Mouse (Mus musculus) testis, postnatal 10 days (tissue): ENCODE data around the gene Serhl.
"Not testable (repeated sequence)": the region's sequence is repeated elsewhere in the genome, so short reads cannot be mapped to it uniquely, and the experiment has no call there.

Experiments
- DNase-seq: peaks from one replicate; pipeline ENCODE4 v3.0.0; 2021; ENCODE audit warnings: low spot score

Gene Serhl

DNA sequence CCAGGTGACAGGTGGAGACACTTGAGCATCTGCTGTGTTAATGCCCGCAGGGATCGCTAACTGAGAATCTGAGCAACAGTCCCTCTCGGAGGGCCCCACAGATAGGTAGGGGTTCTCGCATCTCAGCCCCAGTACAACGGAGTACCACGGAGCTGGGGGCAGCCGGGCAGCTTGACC, at the start of gene Serhl:
Gene Serhl, plus strand, starts transcription at position 78 of the 177 bp plus-strand sequence.
- DNase-seq = no peak

DNA sequence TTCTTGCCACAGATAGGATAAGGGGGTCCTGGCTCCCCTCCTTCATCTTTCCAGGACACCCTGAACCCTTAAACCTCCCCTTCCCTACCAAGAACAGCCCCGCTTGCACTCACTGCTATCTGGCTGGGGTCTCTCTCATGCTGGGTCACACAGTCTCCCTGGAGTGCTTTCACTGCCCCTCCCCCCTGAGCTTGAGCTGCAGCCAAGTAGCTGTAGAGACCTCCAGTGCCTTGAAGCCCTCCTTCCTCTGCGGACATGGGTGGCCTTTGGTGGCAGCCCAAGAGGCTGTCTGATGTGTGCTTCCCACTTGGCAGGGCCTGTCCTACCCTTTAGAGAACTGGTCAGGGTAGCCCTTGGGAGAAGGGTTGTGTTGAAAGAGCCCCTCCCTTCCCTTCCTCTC, 49.1 kb upstream of the Serhl start:
- no peak for DNase-seq

DNA sequence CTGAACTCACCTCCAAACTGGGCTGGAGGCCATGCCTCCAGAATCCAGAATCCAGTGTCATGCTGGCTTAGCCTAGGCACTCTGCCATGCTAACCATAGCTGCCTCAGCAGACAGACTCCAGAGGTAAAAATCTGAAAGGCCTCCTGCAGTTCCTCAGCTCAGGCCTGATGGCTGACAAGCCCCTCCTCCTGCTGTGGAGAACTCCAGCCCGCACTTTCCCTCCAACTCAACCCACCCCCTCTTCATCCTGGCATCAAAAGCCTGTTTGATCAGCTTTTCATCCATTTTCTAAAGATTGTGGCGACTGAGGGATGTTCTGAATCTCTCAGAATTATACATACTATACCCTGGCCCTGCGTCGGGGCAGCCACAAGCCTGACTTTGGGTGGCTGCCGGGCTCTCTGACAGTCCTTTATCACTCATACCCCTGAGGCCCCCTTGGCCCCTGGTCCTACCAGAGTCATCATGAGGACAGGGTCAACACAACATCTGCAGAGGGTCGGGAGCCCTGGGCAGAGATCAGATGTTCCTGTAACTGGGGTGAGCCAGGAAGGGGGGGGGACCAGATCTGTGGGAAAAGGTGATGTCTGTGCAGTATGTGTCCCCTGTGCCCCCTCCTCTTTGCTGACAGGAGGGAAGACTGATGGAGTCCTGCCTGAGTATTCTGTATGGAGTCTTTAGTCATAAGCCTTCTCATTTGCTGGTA, 46.5 kb upstream of the Serhl start:
- no peak for DNase-seq

DNA sequence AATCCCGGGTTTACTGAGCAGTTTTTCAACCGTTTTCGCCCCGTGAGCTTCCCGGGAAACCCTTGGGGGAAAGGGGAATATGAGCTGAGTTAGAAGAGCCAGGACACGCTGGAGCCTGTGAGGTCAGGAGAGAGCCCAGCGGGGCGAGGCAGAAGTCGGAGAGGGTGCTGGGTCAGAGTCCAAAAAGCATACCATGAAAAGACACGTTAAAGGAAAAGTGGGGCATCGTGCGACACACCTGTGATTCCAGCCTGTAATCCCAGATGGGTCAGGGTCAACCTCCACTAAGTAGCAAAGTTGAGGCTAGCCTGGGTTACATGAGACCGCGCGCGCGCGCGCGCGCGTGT, 46.0 kb upstream of the Serhl start:
- no peak for DNase-seq

DNA sequence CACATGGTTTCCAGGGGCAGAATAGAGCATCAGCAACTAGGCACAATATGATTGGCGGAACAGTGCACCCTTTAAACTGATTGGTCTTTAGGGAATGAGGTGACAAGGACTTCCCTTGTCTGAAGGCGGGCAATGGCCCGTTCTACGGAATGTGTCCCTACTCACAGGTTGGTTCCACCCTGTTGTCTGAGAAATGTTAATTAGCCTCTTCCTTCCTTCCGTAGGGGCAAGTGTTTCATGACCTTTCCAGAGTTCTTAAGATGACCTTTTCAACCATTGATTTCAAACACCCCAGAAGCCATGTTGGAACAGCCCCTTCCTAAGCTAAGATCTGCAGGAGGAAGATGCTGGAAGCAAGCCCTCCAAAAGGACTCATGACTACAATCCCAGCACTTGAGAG, 43.7 kb upstream of the Serhl start:
- not testable (repeated sequence) for DNase-seq

DNA sequence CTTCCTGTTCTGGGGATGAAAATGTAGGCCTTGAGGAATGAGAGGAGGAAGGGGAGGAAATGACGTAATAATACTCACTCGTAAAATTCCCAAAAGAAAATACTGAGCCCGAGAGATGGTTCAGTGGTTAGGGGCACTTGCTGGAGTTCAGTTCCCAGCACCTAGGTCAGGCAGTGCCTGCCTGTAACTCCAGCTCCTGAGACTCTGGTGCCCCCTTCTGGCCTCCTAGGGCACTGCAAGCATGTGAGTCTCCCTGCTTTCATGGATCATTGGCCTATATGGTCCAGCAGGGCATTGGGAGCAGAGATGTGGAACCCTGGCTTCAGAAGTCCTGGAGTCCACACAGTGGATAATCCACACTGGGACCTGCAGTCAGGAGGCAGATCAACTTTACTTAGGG, 43.0 kb upstream of the Serhl start:
- DNase-seq = no peak

DNA sequence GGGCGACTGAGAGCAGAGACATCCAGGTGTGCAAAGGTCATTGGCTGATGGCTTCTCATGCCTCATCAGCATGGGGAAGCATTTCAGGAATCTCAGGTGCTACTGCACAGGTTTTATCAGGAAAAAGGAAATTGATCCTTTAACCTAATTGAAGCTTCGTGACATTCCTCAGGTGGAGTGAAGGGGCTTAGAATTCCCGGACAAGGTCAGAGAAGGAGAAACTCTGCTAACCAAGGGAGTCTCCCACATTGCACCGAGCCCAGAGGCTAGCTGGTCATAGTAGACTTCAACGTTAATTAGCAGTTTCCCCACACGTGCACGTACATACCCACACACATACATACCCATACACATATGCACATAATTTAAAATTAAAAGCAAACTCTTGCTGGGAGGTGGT, 42.6 kb upstream of the Serhl start:
- no peak for DNase-seq

DNA sequence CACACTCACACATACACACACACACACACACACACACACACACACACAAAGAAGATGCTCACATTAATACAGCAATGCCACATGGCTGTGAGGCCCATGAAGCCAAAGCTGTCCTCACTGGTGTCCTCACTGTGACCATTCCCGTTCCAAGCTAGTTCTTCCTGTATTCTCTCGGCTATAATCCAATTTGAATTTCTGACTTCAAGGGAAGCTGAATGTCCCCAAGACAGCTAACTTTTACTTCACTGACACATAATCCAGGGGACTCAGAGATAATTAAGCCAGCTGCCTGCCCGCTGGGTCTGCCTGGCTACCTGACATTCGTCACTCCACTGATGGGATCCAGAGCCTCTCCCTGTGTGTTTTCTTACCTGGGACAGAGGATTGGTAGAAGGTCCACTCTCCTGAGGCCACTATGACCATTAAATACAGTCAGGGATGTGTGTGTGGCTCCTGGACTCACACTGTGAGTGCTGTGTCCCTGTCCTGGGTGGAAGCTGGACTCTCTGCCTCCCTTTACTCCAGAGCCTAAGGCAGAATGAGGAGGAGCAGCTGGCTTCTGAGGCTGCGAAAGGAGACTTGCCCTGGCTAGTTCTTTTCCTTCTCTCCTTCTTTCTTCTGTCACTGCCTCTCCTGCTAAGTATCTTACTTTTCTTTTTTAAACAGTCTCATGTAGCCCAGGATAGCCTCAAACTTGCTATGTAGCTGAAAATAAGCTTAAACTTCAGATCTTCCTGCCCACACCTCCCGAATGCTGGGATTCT, 36.8 kb upstream of the Serhl start:
- DNase-seq = no peak

DNA sequence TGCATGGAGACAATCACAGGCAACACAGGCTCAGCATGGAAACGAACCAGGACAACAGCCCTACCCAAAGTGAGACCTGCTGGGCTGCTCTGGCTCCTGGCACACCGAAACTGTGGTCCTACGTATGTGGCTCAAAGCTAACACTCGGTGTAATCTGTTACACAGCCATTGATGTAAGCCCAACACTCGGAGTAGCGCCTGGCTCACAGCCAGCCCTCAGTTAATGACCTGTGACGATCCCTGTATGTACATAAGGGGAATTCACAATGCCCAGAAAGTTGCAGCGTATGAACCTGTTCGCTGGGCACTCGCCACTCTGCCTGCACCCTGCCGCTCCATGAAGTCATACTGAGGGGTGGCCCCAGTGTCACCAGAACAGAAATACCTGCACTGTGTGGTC, 36.0 kb upstream of the Serhl start:
- DNase-seq = no peak

DNA sequence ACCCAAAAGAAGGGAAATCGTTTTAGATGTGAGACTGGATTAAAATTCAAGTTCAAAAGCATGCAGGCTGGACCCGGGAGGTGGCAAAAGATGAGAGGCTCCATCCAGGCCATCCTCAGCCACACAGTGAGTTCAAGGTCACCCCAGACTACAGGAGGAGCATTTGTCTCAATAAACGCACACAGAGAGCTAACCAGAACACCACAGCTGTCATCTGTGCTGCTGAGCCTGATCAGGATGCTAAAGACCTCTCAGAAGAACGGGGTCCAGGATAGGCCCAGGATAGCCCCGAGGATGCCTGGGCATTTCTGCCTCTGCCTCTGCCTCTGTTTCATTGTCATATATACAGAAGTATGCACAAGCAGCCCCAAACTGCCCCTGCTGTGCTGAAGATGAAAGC, 33.7 kb upstream of the Serhl start:
- DNase-seq = no peak

DNA sequence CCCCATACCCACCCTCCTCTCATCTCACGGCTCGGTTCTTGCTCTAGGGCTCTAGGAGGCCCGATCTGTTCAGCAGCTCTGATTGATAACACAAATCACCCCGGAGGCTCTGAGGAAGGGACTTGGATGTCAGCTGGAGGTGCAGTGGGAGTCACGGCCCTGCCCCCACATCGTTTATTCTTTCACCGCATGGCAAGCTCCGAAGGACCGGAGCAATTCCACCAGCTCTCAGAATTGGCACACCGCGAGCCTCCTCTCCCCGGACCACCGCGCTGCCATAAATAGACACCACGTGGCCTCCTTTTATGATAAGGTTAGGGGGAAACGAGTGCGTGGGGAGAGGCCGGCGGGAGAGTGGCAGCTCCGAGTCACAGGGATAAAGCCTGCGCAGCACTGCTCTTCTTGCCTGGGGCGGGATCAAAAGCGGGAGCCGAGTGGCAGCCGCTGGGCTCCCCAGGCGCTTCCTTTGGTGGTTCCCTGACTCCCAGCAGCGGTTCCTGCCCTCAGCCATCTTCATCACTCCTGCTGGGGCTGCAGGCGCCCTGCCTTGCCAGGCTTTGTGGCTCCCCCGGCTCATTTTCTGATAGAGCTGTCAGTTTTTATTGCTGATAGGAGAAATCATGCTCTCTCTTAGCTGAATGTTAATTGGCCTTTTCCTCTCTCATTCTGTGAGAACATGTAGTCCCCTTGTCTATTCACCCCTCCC, 32.8 kb upstream of the Serhl start:
- peak; percentile 64 for DNase-seq

DNA sequence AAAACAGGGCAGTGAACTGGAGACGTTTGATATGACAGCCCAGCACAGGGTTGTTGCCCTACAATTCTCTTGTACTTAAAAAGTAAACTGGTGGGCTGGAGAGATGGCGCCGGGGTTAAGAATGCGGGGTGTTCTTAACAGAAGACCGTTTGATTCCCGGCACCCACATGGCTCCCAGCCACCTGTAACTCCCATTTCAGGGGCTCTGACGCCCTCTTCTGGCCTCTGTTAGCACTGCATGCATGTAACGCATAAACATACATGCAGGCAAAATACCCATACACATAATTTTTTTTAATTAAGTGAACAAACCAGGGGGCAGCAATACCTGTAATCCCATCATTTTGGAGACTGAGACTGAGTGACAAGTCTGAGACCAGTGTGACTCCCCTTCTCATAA, 31.8 kb upstream of the Serhl start:
- peak; percentile 80 for DNase-seq

DNA sequence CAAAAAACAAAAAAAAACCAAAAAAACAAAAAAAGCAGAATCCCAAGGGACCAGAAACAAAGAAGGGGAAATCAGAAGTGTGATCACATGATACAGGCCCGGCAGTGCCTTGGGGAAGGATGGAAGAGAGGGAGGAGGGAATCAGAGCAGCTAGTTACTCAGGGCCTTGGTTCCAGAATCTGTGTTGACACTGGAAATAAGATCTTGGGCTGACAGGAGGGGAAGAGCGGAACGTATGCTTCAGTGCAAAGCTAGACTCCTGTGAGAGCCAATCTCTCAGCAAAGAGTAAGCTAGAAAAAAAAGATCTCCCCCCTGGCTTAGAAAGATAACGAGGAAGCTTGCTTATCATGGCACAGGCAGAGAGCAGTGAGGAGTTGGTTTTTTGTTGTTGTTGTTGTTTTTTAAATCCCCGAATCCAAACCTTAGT, 30.1 kb upstream of the Serhl start:
- DNase-seq = no peak

DNA sequence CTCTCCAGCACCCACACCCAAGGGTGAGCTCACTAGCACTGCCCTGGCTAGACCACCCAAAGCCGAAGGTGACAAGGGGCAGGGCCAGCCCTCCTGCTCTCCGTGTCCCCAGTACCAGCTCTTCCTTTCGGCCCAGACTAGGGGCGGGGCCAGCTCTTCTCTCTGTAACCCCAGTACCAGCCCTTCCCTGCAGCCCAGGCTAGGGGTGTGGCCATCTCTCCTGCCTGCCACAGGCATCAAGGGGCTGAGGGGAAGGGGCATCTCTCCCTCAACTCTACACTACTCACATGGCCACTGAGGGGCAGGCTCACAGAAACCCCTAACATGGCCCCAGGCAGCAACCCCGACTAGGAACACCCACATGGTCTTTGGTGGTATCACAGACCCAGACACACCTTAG, 27.6 kb upstream of the Serhl start:
- no peak for DNase-seq

DNA sequence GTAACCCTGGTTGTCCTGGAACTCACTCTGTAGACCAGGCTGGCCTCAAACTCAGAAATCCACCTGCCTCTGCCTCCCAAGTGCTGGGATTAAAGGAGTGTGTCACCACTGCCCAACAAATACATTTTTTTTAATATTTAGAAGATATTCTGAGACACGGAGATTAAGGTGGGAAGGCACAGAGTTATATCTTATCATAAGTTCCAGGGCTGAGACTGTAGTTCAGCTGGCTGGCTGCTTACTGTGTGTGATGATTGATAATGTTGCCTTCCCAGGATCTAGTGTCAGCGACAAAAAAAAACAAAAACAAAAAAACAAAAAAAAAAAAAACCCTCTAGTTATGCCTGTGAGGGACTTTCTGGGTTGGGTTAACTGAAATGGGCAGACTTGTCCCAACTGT, 26.7 kb upstream of the Serhl start:
- not testable (repeated sequence) for DNase-seq

DNA sequence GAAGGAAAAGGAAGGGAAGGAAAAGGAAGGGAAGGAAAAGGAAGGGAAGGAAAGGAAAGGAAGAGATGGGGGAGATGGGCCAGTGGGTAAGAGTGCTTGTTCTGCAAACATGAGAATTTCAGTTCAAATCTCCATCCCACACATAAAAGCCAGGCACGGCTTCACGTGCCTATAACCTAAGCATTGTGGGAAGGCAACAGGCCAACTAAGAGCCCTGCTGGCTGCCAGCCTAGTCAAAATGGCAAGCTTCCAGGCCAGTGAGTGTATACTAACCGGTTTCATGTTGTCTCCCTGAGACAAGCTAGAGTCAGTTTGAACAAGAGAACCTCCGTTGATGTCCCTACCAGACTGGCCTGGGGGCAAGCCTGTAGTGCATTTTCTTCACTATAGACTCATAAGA, 23.8 kb upstream of the Serhl start:
- no peak for DNase-seq

DNA sequence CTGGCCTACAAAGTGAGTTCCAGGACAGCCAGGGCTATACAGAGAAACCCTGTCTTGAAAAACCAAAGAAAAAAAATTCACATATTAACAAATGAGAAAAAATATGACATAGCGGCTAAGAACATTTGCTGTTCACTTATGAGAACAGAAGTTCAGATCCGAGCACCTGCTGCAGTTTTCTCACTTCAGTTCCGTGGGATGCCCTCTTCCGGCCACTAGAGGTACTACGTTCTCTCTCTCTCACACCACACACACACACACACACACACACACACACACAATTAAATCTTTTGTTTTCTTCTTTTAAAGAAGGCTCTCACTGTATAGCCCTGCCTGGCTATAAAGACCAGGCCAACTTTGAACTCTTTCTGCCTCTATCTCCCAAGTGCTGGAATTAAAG, 21.0 kb upstream of the Serhl start:
- no peak for DNase-seq

DNA sequence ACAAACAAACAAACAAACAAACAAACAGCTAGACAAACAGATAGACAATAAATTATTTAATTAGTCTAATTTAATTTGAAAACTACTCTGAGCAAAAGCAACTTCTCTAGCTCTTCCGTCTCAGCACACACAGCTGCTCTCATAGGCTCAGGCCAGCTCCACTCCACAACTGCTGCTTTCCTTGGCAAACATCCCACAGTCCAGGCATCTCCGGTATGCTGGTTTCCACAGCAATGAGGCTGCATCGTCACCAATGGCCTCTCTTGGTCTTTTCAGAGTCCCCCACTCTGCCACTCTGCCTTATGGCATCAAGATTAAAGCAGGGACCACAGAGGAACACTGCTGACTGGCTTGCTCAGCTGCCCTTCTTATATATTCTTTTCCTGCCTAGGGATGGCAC, 18.4 kb upstream of the Serhl start:
- peak; percentile 39 for DNase-seq

DNA sequence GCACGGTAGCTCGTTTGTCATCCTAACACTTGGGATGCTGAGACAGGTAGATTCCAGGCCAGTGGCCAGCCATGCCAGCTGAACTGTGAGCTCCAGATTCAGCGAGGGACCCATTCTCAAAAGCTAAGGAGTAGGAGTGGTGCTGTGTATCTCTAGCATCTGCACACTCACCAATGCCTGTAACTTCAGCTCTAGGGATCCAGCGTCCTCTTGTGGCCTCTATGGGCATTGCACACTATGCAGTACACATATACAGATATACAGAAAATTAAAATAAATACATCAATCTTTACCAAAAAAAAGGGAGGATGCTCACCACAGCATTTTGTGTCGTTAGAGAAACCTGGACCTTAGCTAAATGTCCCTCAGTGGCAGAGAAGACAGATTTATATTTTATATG, 17.6 kb upstream of the Serhl start:
- DNase-seq = peak; percentile 37

DNA sequence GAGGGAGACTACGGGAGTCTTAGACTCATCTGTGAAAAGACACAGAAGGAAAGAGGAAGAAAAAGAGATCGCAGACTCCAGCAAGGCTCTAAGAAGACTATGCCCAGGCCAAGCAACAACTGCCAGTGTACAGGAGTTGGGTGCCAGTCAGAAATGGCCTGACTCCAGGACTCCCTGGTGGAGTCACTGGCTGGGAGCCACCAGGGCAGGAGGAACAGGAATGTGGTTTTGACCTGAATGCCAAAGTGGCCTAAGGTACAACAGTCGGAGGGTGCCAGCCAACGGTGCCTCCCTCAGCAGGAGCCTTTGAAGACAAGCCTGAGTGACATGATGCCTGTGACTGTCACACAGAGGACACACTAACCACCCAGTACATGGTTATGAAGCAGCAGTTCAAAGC, 15.1 kb upstream of the Serhl start:
- peak; percentile 44 for DNase-seq

DNA sequence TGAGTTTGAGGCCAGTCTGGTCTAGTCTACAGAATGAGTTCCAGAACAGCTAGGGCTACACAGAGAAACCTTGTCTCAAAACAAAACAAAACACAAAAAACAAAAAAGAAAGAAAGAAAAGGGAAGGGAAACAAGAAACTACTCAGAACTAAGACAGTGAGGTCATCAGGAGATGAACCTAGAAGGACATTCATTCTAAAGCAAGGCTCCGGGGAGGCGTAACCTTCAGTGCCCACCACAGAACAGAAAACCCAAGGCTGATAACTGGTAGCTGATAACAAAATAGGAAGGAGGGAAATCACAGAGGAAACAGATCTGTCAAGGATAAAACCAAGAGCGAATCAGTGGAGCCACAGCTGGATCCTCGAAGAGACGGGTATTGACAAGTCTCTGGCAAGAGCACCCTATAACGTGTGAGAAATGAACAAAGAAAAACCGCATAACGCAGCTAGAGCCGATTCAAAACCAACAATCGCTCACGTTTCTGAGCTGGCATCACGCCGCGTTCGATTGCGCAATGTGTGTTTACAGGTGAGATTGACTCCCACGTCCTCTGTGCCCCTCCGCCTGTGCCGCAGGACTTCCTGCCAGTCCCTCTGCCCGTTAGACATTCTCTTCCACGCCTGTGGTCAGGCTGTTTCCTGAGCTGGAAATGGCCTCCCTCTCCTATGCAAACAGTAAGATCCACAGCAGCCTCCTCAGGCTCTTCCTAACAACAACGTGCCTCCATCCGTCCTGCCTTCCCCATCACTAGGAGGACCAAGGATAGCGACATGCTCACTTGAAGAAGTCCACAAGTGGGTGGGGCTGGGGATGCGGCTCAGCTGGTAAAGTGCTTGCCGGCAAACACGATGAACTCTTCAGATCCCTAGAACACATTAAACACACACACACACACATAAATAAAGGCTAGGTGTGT, 13.4 kb upstream of the Serhl start:
- DNase-seq = peak; percentile 39

DNA sequence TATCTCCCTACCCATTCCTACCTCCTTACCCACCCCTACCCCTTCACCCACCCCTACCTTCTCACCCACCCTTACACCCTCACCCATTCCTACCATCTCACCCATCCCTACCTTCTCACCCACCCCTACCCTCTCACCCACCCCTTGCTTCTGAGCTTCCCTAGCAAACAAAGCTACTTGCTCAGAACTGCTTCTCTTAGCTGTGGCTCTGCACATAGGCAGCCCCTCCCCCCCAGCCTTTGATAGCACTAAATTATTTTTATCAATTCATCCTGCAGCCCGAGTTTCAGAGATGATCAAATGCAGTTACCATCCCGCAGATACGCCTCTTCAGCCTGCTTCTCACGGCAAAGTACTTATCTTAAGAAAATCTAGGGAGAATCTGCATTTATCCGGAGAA, 5.8 kb upstream of the Serhl start:
- DNase-seq = no peak
